Mouse (Mus musculus): ENCODE measurements at regions not wholly inside any gene's neighbourhood (a gene's known extent, or its start where the extent isn't known, plus 50 kb on each side); places are given as distances from the start of the nearest gene placed in this dataset.

GRCm38 (mm10) chr9:41391591-41392320, 230.3 kb upstream of the Ubash3b start:
- intact Hi-C loops (cut with DNase I): no loop called here
- peak in 1 of 2 experiments; percentile 58 for DNase-seq (ENCODE audit: extremely low spot score in 1 of 2, low spot score in 2 of 2)

- DNase-seq (ENCODE audit: extremely low spot score in 1 of 2, low spot score in 2 of 2): no peak
- intact Hi-C loops (cut with DNase I): loop anchor here (5.0 to 10.0 kb wide), 4 partner anchors 68 to 573 kb away; no protein-coding TSS in a partner anchor
Measured at GRCm38 (mm10) chr9:41379283-41379682, 217.8 kb upstream of the Ubash3b start.

GRCm38 (mm10) chr9:41378627-41379231, 217.2 kb upstream of the Ubash3b start:
- no peak for DNase-seq (ENCODE audit: extremely low spot score in 1 of 2, low spot score in 2 of 2)
- intact Hi-C loops (cut with DNase I): loop anchor here (5.0 to 10.0 kb wide), 4 partner anchors 69 to 574 kb away; no protein-coding TSS in a partner anchor

GRCm38 (mm10) chr9:41377701-41378626, 216.5 kb upstream of the Ubash3b start:
- DNase-seq (ENCODE audit: extremely low spot score in 1 of 2, low spot score in 2 of 2): peak in 1 of 2 experiments; percentile 30
- intact Hi-C loops (cut with DNase I): loop anchor here (2.0 to 10.0 kb wide), 5 partner anchors 69 to 574 kb away; no protein-coding TSS in a partner anchor

GRCm38 (mm10) chr9:41376948-41377700, 215.6 kb upstream of the Ubash3b start:
- intact Hi-C loops (cut with DNase I): loop anchor here (2.0 to 10.0 kb wide), 5 partner anchors 70 to 575 kb away; no protein-coding TSS in a partner anchor
- peak in 1 of 2 experiments; percentile 19 for DNase-seq (ENCODE audit: extremely low spot score in 1 of 2, low spot score in 2 of 2)

- peak; percentile 76 to 82 for DNase-seq (ENCODE audit: extremely low spot score in 1 of 2, low spot score in 2 of 2)
- intact Hi-C loops (cut with DNase I): loop anchor here (2.0 to 10.0 kb wide), 5 partner anchors 71 to 576 kb away; no protein-coding TSS in a partner anchor
Measured at GRCm38 (mm10) chr9:41375984-41376651, 214.6 kb upstream of the Ubash3b start.

- intact Hi-C loops (cut with DNase I): loop anchor here (5.0 to 10.0 kb wide), 4 partner anchors 72 to 577 kb away; no protein-coding TSS in a partner anchor
- DNase-seq (ENCODE audit: extremely low spot score in 1 of 2, low spot score in 2 of 2): no peak
Measured at GRCm38 (mm10) chr9:41374591-41375481, 213.3 kb upstream of the Ubash3b start.

GRCm38 (mm10) chr9:41366405-41366804, 204.9 kb upstream of the Ubash3b start:
- intact Hi-C loops (cut with DNase I): no loop called here
- no peak for DNase-seq (ENCODE audit: extremely low spot score in 1 of 2, low spot score in 2 of 2)

GRCm38 (mm10) chr9:41365251-41365650, 203.8 kb upstream of the Ubash3b start:
- no peak for DNase-seq (ENCODE audit: extremely low spot score in 1 of 2, low spot score in 2 of 2)

GRCm38 (mm10) chr9:41364442-41365250, 203.1 kb upstream of the Ubash3b start:
- intact Hi-C loops (cut with DNase I): no loop called here
- no peak for DNase-seq (ENCODE audit: extremely low spot score in 1 of 2, low spot score in 2 of 2)

More at GRCm38 (mm10) chr9:41365251-41365650, 203.8 kb upstream of the Ubash3b start:
- intact Hi-C loops (cut with DNase I): no loop called here

- no peak for DNase-seq (ENCODE audit: extremely low spot score in 1 of 2, low spot score in 2 of 2)
- intact Hi-C loops (cut with DNase I): no loop called here
Measured at GRCm38 (mm10) chr9:41360356-41360755, 198.9 kb upstream of the Ubash3b start.

GRCm38 (mm10) chr9:41359286-41359685, 197.8 kb upstream of the Ubash3b start:
- no peak for DNase-seq (ENCODE audit: extremely low spot score in 1 of 2, low spot score in 2 of 2)
- intact Hi-C loops (cut with DNase I): no loop called here

- intact Hi-C loops (cut with DNase I): no loop called here
- peak in 1 of 2 experiments; percentile 44 for DNase-seq (ENCODE audit: extremely low spot score in 1 of 2, low spot score in 2 of 2)
Measured at GRCm38 (mm10) chr9:41345338-41345737, 183.8 kb upstream of the Ubash3b start.

GRCm38 (mm10) chr9:41337375-41337774, 175.9 kb upstream of the Ubash3b start:
- intact Hi-C loops (cut with DNase I): no loop called here
- DNase-seq (ENCODE audit: extremely low spot score in 1 of 2, low spot score in 2 of 2): no peak

GRCm38 (mm10) chr9:41336801-41337200, 175.3 kb upstream of the Ubash3b start:
- intact Hi-C loops (cut with DNase I): no loop called here
- no peak for DNase-seq (ENCODE audit: extremely low spot score in 1 of 2, low spot score in 2 of 2)

Measured in left cerebral cortex, postnatal 10 days (tissue).